Mouse (Mus musculus) retina, embryonic 14.5 days (tissue): ENCODE data around the gene Usp29.
A peak's percentile ranks its signal among the peaks of the same experiment; 100 is the strongest.
"Not testable (repeated sequence)": the region's sequence is repeated elsewhere in the genome, so short reads cannot be mapped to it uniquely, and the experiment has no call there.

ENCODE experiments used
- DNase-seq: peaks from one replicate; pipeline ENCODE4 v3.0.0-alpha.2; 2015; ENCODE audit warnings: low spot score

Usp29 gene

DNA sequence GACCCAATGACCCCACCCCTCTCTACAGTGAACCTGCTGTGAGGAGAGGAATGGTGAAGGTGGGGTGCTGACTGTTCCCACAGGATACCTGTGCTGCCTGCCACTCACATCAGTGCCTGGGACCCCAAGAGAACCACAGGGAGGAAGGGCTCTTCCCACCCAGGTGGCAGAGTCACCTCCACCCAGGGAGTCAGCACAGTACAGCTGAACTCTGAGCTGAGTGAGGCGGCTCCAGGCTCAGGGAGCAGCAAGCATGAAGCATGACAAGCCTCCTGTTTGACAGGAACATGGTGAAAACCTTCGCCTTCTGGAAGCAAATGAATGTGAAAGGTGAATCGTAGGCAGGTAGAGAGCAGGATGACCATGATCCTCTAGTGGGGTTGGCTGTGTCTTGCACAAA lies 148.5 kb downstream of the Usp29 start:
- DNase-seq: not testable (repeated sequence)

DNA sequence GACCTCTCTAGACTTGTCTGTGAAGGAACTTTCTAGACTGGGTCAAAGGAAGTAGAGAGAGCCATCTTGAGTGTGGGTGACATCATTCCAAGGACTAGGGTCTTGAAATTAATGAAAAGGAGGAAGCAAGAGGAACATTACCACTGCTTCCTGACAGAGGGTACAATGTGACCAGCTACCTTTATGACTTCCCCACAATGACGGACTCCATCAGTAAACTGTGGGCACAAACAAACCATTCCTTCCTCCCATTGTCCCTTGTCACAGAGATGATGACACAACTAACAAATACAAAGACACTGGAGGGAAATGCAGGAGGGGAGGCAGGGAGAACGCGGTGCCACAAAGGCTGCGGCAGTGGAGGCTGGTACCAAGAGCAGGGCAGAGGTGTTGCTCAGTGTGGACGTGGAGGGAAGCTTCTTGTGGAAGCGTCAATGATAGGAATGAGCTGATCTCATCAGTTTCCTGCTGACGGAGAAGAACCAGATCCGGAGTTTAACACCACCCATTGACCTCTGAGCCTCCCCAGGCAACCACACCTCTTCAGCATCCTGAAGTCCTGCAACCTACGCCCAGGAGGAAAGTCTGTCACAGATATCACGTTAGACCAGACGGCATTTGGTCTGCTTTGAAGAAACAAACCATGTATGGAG lies 149.3 kb downstream of the Usp29 start:
- DNase-seq: no peak

GRCm38 (mm10) chr7:6880918-6881317 lies 150.5 kb downstream of the Usp29 start:
- not testable (repeated sequence) for DNase-seq

DNA sequence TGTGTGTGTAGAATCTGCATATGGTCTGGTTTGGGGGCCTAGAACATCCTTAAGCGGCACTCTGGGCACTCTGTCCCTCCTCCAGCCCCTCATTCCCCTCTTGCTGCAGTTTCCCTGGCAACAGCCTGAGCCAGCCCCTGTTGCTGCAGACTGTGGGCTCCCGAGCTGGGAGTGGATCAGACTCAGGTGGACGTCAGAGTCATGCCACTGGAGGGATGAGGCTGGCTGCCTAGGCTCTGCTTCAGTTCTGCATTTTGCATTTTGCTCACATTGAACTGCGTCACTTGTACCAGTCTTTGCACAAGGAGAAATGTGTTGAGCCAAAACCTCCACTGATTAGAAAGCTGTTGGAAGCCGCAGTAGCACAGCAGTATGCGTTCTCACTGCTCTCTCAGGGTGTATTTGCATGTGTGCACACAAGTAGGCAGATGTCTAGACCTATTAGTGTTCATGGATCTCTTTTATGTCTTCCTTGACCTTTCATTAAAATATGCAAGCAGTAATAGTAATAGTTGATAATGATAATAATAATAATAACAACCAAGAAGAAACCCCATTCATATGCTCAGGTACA lies 151.2 kb downstream of the Usp29 start:
- DNase-seq: peak; percentile 16

DNA sequence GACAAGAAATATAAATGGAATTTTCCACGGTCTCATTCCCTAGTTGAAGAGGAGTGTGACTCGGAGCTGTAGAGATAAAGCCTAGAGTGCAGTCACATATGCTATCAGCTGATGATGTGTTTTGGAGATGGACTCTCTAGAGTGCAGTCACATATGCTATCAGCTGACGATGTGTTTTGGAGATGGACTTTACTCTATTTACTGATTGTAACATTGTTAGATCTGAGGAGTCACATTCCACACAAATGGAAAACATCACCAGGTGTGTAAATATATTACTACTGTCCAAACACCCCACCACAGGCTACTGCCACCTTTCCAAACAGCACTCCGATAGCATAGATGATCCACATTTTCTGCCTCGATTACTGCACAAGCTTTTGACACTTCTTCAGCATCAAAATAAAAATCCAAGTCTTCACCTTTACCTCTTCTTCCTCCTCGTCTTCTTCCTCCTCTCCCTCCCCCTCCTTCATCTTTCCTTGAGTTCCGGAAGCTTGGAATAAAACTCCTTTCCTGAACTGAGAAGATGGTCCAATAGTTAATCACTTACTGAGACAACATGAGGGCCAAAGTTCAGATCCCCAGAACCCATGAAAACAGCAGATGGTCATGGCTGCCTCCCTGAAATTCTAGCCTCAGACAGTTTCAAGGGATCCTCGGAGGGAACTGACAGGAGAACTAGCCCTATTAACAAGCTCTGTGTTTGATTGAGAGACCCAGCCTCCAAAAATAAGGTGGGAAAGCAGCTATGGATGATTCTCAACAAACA lies 153.2 kb downstream of the Usp29 start:
- DNase-seq: no peak

DNA sequence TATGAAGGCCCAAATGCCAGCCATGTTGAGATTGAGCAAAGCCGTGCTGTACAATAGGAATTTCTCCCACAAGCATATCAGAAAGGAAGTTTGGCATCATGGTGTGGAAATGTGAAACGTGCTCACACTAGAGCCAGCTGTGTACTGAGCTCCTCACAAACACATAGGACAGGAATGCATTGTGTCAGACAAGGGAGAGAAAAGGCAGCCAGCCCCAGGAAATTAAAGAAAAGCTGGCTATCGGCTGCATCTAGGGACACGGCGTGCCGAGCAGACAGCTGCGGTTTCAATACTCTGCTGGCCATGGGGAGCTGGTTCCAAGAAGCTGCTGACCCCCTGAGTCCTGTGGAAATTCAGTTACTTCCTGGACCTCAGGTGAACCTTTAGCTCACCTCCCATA lies 155.0 kb downstream of the Usp29 start:
- DNase-seq: no peak

DNA sequence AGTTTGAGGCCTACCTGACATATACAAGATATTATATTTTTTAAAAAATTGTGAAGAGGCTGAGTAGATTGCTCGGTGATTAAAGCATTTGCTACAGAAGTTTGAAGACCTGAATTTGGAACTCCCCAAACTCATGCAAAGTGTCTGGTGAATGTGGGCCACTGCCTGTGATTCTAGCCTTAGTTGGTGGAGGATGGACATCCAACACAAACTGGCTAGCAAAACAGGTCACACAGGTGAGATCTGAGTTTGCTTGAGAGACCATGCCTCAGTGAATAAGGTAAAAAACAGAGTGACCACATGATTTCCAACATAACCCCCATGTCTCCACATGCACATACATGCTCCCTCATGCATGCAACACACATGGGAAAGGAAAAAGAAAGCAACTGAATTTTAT lies 156.5 kb downstream of the Usp29 start:
- DNase-seq: no peak

- no peak for DNase-seq
These were observed 159.5 kb downstream of the Usp29 start for GRCm38 (mm10) chr7:6889871-6890270.

GRCm38 (mm10) chr7:6891206-6891605 lies 160.8 kb downstream of the Usp29 start:
- DNase-seq: no peak

DNA sequence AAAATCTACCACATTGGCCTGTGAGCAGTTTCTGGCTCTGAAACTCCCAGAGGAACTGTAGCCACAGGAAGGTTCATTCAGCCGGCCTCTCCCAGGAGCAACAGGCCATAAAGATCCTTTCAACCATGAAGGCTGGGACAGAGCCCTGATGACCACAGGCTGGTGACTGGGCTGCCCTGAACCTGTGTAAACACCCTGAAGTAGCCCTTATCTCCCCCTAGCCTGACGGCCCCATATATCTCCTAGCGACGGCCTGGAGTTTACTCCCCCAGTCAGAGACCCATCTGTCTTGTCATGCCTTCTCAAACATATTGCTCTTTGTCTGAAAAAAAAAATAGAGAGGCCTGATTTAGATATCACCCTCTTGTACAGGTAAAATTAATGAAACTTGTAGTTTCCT lies 166.6 kb downstream of the Usp29 start:
- not testable (repeated sequence) for DNase-seq

- DNase-seq: no peak
These were observed 170.3 kb downstream of the Usp29 start for GRCm38 (mm10) chr7:6900672-6901071.

DNA sequence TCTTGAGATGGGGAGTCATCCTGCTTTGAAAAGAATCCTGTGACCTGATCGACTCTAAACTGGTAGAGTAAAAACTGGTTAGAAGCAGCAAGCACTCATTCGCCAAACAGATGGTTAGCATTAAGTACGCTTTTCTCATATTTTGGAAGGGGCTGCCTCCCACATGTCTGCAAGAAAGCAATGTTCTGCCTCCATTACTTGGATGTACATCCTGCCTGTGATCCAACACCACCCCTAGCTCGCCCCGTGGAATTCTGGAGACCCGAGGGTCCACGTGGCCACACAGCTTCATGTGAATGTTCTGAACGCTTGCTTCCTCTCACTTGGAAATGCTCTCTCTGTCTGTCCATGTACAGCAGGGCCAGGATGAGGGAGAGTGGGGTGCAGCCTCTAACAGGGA lies 173.1 kb downstream of the Usp29 start:
- DNase-seq: no peak

- DNase-seq: no peak
These were observed 180.1 kb downstream of the Usp29 start for GRCm38 (mm10) chr7:6910527-6910926.

DNA sequence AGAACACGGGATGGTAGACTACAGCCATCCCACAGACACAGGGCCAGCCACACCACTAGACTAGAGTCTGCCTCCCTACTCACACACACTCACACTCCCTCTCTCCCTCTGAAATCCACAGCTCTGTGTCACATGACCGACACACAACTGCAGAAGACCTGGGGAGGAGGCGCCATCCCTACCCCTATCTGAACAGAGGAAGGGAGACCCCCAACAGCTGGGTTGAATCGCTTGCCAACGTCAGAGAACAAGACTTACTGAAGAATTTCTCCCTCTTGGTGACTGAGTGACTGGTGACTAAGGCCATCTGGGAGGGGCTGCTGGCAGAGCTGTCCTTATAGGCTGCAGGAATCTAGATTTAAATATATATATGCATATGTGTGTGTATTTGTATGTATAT lies 181.4 kb downstream of the Usp29 start:
- no peak for DNase-seq

GRCm38 (mm10) chr7:6913439-6914380 lies 183.3 kb downstream of the Usp29 start:
- peak; percentile 67 for DNase-seq

DNA sequence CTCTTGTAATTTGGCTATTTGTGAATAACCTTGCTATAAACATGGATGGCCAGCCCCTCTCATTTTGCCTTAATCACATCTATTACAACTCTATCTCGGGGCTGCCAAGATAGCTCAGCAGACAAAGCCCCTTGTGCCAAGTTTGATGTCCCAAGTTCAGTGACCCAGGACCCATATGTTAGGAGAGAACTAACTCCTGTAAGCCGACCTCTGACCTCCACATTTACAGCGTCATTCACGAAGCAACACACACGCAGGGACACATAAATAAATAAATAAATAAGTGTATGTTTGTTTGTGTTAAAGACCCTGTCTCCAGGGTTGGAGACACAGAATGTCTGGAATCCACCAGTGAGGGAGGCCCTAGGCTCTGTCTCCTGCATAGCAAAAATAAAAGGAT lies 186.7 kb downstream of the Usp29 start:
- DNase-seq: no peak

GRCm38 (mm10) chr7:6918267-6918666 lies 187.9 kb downstream of the Usp29 start:
- DNase-seq: peak; percentile 95

- DNase-seq: no peak
These were observed 188.9 kb downstream of the Usp29 start for GRCm38 (mm10) chr7:6919131-6919870.

DNA sequence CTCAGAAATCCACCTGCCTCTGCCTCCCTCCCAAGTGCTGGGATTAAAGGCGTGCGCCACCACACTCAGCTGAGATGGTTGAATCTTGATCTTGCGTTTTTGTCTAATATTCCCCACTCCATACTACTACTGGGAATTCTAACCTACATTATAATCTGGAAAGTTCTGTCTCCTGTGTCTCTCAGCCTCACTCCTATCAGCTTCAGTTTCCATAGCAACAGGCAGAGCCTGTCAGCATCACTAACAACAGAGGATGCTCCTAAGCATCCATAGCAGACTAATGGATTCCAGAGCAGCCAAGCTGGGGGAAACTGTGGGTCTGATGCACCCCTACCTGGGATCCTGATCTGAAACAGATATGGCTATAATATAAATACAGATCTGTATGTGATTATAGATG lies 193.1 kb downstream of the Usp29 start:
- DNase-seq: peak; percentile 9

- DNase-seq: peak; percentile 25
These were observed 195.8 kb downstream of the Usp29 start for GRCm38 (mm10) chr7:6925926-6926730.

DNA sequence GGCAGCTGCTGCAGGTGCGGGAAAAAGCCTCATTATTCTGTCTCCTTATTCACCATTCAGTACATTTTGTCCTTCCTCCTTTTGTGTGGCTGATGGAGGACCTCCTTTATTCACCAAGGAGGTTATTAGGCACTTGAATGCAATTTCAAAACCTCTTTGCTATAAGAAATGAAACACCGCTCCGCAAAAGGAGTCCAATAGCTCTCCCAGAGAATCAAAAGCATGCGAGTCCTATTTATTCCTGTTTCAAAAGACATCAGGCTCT lies 196.3 kb downstream of the Usp29 start:
- DNase-seq: no peak
